Mouse (Mus musculus) thymus, adult 2 months (tissue): ENCODE data around the gene Hk1. TPM values are rescaled to one million over a fixed set of nuclear protein-coding genes. Genes with fewer than 3 reads are reported as not detected.

ENCODE experiments used
- DNase-seq: peaks from one replicate; pipeline ENCODE4 v3.0.0; 2021
- H3K27ac ChIP-seq: fragments of 200-500 bp; 2 replicates; pipeline ENCODE4 v1.5.1; 2012; ENCODE audit warnings: low read length, control low read depth; ENCODE audit not compliant: control insufficient read depth, insufficient read depth
- H3K27me3 ChIP-seq: fragments of 200-500 bp; 2 replicates; pipeline ENCODE4 v1.6.1; 2012; ENCODE audit warnings: mild to moderate bottlenecking, low read length, moderate library complexity, mixed read lengths; ENCODE audit not compliant: control insufficient read depth, insufficient read depth
- H3K36me3 ChIP-seq: fragments of 200-500 bp; 2 replicates; pipeline ENCODE4 v1.6.1; 2012; ENCODE audit warnings: mild to moderate bottlenecking, low read length, moderate library complexity; ENCODE audit not compliant: control insufficient read depth, insufficient read depth
- H3K4me1 ChIP-seq: fragments of 200-500 bp; replicated peaks from 2 replicates; pipeline ENCODE4 v1.6.1; 2012; ENCODE audit warnings: low read length; ENCODE audit not compliant: control insufficient read depth, insufficient read depth
- H3K4me3 ChIP-seq: fragments of 200-500 bp; 2 replicates; pipeline ENCODE4 v1.5.1; 2012; ENCODE audit warnings: mild to moderate bottlenecking, low read length, control low read depth, moderate library complexity; ENCODE audit not compliant: control insufficient read depth, insufficient read depth
- CTCF ChIP-seq: fragments of 200-500 bp; IDR thresholded peaks from 2 replicates; pipeline ENCODE4 v1.5.1; 2012; ENCODE audit warnings: mild to moderate bottlenecking, control low read depth, low read length, moderate library complexity, borderline replicate concordance; ENCODE audit not compliant: control insufficient read depth, poor library complexity, insufficient read depth; ENCODE audit errors: extremely low read depth
- POLR2A ChIP-seq: fragments of 200-500 bp; IDR thresholded peaks from 2 replicates; pipeline ENCODE4 v1.6.1; 2012; ENCODE audit warnings: mild to moderate bottlenecking, low read length, control low read depth, moderate library complexity; ENCODE audit not compliant: control insufficient read depth, poor library complexity, insufficient read depth; ENCODE audit errors: extremely low read depth
- WGBS: fragments of 180-500 bp; shearing (Covaris S2); methylation state at CpG from one replicate; pipeline ENCODE4 v1.1.7; 2018; 5-methylcytosine and 5-hydroxymethylcytosine counted together
- polyA plus RNA-seq: library from polyadenylated mRNA; depleted of rRNA; stranded (reverse); fragments of >200 nt; gene quantifications from 2 replicates; pipeline ENCODE4 v1.2.3, GENCODE M21; 2012

The Hk1 gene
- polyA plus RNA-seq, 1 experiment: 52.1 TPM

DNA sequence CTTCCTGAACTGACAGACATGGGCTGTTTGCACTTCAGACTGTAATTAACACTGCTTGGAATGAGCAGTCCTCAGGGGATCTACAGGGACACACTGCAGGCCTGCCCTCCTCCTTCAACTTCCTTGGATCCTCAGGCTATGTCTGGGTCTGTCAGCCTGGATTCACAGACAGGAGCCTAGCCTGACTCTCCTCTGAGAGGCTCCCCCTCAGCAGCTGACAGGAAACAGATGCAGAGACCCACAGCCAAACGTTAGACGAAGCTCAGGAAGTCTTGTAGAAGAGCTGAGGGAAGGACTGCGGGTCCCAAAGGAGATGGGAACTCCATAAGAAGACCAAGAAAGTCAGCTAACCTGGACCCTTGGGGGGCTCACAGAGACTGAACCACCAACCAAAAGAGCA lies 73.2 kb downstream of the Hk1 start:
- 4% methylated on average over 3 of the region's 3 CpGs for WGBS
- TF ChIP-seq CTCF (no peak), POLR2A (no peak)
- Histone ChIP-seq H3K27me3 (no peaks in the 10 kb centered on the region), H3K27ac (no peak overlapping the region), H3K36me3 (no peaks in the 10 kb centered on the region; the same call in 1 of the 2 replicates), H3K4me1 (peaks cover 8% of the 10 kb centered on the region), H3K4me3 (no peak overlapping the region)
- peak; percentile 29 for DNase-seq

DNA sequence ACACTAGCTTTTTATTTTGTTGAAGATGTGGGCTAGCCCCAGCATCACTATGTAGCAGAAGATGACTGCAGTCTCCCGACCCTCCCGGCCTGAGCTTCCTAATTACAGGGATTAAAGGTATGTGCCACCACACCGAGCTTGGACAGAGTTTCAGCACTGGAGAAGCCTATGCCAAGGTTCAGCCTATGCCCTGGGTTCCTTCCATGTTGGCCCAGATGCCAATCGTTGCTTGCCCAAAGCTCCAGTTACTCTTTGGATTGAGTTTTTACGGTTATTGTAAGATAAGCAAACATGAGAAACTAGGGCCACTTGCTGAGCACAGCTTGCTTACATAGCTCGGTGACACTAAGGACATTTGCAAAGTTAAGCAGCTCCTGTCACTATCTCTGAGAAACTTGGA lies 74.6 kb downstream of the Hk1 start:
- WGBS: 98% methylated on average over 6 of the region's 6 CpGs
- Histone ChIP-seq H3K36me3 (no peaks in the 10 kb centered on the region; the same call in 1 of the 2 replicates), H3K27ac (no peak overlapping the region), H3K27me3 (no peaks in the 10 kb centered on the region), H3K4me1 (peaks cover 7% of the 10 kb centered on the region), H3K4me3 (no peak overlapping the region)
- TF ChIP-seq CTCF (no peak), POLR2A (no peak)
- DNase-seq: no peak

- Histone ChIP-seq H3K4me1 (no peaks in the 10 kb centered on the region; the same call in 1 of the 2 replicates), H3K27me3 (no peaks in the 10 kb centered on the region), H3K27ac (no peak overlapping the region), H3K4me3 (no peak overlapping the region), H3K36me3 (peaks cover 7% of the 10 kb centered on the region; the same call in 1 of the 2 replicates)
- 65% methylated on average over 23 of the region's 23 CpGs for WGBS
- peak; percentile 13 for DNase-seq
- TF ChIP-seq POLR2A (no peak), CTCF (no peak)
Measured at GRCm38 (mm10) chr10:62300006-62300827, 79.5 kb downstream of the Hk1 start.

DNA sequence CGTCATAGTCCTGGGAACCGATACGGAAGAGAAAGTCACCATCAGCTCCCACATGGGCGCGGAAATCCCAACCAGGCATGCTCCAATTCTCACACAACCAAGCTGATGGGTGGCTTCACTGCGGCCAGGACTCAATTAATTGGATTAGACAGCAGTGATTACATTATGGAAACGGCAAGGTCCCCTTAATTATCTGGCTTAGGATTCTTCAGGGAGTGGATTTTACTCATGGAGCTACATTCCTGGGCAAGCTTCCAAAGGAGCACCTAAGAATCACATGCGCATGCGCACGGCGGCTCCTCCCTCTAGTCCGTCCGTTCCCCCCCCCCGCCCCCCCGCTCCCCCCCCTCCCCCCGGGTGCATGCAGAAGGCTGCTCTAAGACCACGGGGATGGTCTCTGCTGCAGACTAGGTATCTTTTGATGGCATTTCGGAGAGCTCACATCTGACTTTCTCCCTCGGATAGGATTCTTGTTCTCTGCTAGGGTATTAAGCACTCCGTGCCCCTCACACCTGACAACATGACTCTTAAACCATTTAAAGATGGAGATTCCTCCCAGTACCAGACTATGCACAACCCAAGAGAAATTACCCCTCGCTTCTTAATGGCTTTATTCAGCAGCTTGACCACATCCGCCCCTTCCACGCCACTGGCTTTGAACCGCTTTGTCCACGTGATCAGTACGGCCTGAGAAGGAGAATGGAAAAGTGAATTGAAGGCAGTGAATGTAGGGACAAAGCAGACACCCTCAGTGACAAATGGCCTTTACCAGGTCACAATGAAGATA lies 83.4 kb downstream of the Hk1 start:
- TF ChIP-seq CTCF (no peak), POLR2A (no peak)
- Histone ChIP-seq H3K27ac (no peak overlapping the region), H3K4me1 (no peaks in the 10 kb centered on the region; the same call in 1 of the 2 replicates), H3K4me3 (no peak overlapping the region), H3K27me3 (no peaks in the 10 kb centered on the region), H3K36me3 (peaks cover 21% of the 10 kb centered on the region; the same call in 1 of the 2 replicates)
- WGBS: 93% methylated on average over 23 of the region's 26 CpGs
- no peak for DNase-seq

DNA sequence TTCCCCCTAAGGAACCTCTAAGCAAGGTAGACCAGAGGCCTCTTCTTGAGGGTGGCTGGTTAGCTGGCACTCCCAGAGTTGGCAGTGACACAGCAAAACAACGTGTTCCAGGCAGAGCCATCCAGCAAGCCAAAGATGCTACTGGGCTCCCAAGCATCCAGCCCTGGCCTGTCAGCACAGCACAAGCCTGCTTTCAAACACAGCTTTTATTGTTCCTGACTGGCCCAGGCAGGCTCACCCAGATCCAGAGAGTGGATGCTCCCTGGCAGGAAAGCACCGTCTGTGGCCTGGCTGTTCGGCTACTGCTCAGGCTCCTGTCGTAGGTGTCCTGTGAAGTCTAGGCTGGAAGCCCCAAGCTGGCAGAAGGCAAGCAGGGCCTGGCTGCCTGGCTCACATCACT lies 85.6 kb downstream of the Hk1 start:
- 90% methylated on average over 4 of the region's 4 CpGs for WGBS
- Histone ChIP-seq H3K4me3 (no peak overlapping the region), H3K27me3 (no peaks in the 10 kb centered on the region), H3K36me3 (peaks cover 30% of the 10 kb centered on the region), H3K27ac (no peak overlapping the region), H3K4me1 (no peaks in the 10 kb centered on the region)
- TF ChIP-seq POLR2A: no peak
- DNase-seq: no peak

DNA sequence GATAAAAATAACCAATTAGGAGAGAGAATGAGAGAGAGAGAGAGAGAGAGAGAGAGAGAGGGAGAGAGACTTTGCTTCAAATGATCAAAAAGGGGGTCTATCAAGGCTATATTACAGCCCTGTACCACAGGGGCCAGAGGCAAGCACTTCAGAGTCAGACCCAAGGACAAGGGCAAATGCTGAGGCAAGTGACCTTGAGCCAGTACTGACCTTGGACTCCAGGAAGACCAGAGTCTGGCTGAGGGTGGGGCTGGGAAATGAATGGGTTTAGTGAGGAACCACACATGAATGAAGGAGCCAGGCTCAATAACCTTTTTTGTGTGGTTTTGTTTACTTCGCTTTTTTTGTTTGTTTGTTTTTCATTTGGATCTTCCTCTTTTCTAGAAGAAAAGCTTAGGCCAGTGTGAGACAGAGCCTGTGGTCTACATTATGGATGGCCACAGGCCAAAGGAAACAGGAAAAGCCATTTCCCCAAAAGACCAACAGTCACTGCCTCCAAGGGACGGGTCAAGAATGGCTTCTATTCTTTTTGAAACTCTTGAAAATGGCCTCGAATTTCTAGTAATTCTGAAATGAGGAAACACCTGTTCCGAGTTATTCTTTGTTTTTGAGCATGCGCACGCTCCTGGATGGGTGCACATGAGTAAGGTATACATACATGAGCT lies 92.1 kb downstream of the Hk1 start:
- DNase-seq: no peak
- H3K4me1 ChIP-seq: no peaks in the 10 kb centered on the region
- WGBS: 68% methylated on average over 6 of the region's 6 CpGs
- H3K36me3 ChIP-seq: peaks cover 52% of the 10 kb centered on the region
- H3K4me3 ChIP-seq: no peak overlapping the region
- TF ChIP-seq POLR2A (no peak), CTCF (no peak)
- H3K27ac ChIP-seq: no peak overlapping the region
- no peaks in the 10 kb centered on the region for H3K27me3 ChIP-seq
